Mouse (Mus musculus) erythroblast, embryonic 14.5 days (primary cell): ENCODE results near the gene Serinc5. TPM values are rescaled to one million over a fixed set of nuclear protein-coding genes. Genes with fewer than 3 reads are reported as not detected.

Experiments
- H3K27me3 ChIP-seq: 2 replicates; pipeline ENCODE4 v1.6.1; 2012; ENCODE audit warnings: inconsistent platforms; ENCODE audit not compliant: control insufficient read depth
- H3K36me3 ChIP-seq: 2 replicates; pipeline ENCODE4 v1.6.1; 2012; ENCODE audit warnings: mild to moderate bottlenecking, inconsistent platforms; ENCODE audit not compliant: control insufficient read depth
- H3K4me1 ChIP-seq: 2 replicates; pipeline ENCODE4 v1.6.1; 2012; ENCODE audit warnings: inconsistent platforms; ENCODE audit not compliant: control insufficient read depth
- H3K4me3 ChIP-seq: replicated peaks from 2 replicates; pipeline ENCODE3; 2012; ENCODE audit warnings: moderate library complexity, mild to moderate bottlenecking, inconsistent platforms
- H3K9me3 ChIP-seq: 2 replicates; pipeline ENCODE4 v1.6.1; 2012; ENCODE audit warnings: low read length, inconsistent platforms, mixed read lengths; ENCODE audit not compliant: control insufficient read depth
- GATA1 ChIP-seq: IDR thresholded peaks from 2 replicates; pipeline ENCODE4 v1.6.1; 2012; ENCODE audit warnings: low read length, inconsistent platforms, mixed read lengths
- TAL1 ChIP-seq: IDR thresholded peaks from 3 replicates; pipeline ENCODE4 v1.6.1; 2012; ENCODE audit warnings: low read length, inconsistent platforms, mixed read lengths
- polyA plus RNA-seq: library from polyadenylated mRNA; stranded (reverse); fragments of >175 nt; gene quantifications from 2 replicates; pipeline ENCODE4 v1.2.3, GENCODE M21; 2012

Gene Serinc5
- polyA plus RNA-seq, 1 experiment, result 0.58 TPM

GRCm38 (mm10) chr13:92736516-92737300 lies 125.8 kb downstream of the Serinc5 start:
- Histone ChIP-seq H3K4me3 (no peak overlapping the region), H3K4me1 (peaks cover 37% of the 10 kb centered on the region), H3K9me3 (no peaks in the 10 kb centered on the region), H3K27me3 (no peaks in the 10 kb centered on the region; the same call in 1 of the 2 replicates), H3K36me3 (no peaks in the 10 kb centered on the region; the same call in 1 of the 2 replicates)
- TF ChIP-seq TAL1 (no peak), GATA1 (no peak)

GRCm38 (mm10) chr13:92738821-92739220 lies 127.9 kb downstream of the Serinc5 start:
- Histone ChIP-seq H3K4me3 (no peak overlapping the region), H3K4me1 (peaks cover 46% of the 10 kb centered on the region), H3K27me3 (no peaks in the 10 kb centered on the region; the same call in 1 of the 2 replicates), H3K9me3 (no peaks in the 10 kb centered on the region), H3K36me3 (no peaks in the 10 kb centered on the region; the same call in 1 of the 2 replicates)
- no peak for TF ChIP-seq TAL1
- no peak for TF ChIP-seq GATA1

GRCm38 (mm10) chr13:92739858-92740257 lies 129.0 kb downstream of the Serinc5 start:
- no peak overlapping the region for H3K4me3 ChIP-seq
- H3K36me3 ChIP-seq, result no peaks in the 10 kb centered on the region; the same call in 1 of the 2 replicates
- peaks cover 47% of the 10 kb centered on the region for H3K4me1 ChIP-seq
- TF ChIP-seq GATA1 (no peak), TAL1 (no peak)
- H3K9me3 ChIP-seq, result no peaks in the 10 kb centered on the region
- H3K27me3 ChIP-seq, result no peaks in the 10 kb centered on the region; the same call in 1 of the 2 replicates

GRCm38 (mm10) chr13:92740671-92741270 lies 129.9 kb downstream of the Serinc5 start:
- TF ChIP-seq GATA1 (no peak), TAL1 (no peak)
- H3K4me1 ChIP-seq, result peaks cover 47% of the 10 kb centered on the region
- H3K9me3 ChIP-seq, result no peaks in the 10 kb centered on the region
- no peaks in the 10 kb centered on the region; the same call in 1 of the 2 replicates for H3K36me3 ChIP-seq
- no peaks in the 10 kb centered on the region; the same call in 1 of the 2 replicates for H3K27me3 ChIP-seq
- no peak overlapping the region for H3K4me3 ChIP-seq

- Histone ChIP-seq H3K27me3 (no peaks in the 10 kb centered on the region; the same call in 1 of the 2 replicates), H3K36me3 (no peaks in the 10 kb centered on the region; the same call in 1 of the 2 replicates), H3K9me3 (no peaks in the 10 kb centered on the region), H3K4me1 (peaks cover 44% of the 10 kb centered on the region), H3K4me3 (peak overlapping the region; percentile 51)
- TF ChIP-seq TAL1, result no peak
- TF ChIP-seq GATA1, result no peak
Observed at GRCm38 (mm10) chr13:92742886-92743285, 132.0 kb downstream of the Serinc5 start.

GRCm38 (mm10) chr13:92743337-92743736 lies 132.4 kb downstream of the Serinc5 start:
- H3K36me3 ChIP-seq, result no peaks in the 10 kb centered on the region; the same call in 1 of the 2 replicates
- peak; percentile 80 for TF ChIP-seq GATA1
- TF ChIP-seq TAL1, result peak; percentile 47; the same call in 2 of the 3 replicates
- peaks cover 44% of the 10 kb centered on the region for H3K4me1 ChIP-seq
- peaks cover 3% of the 10 kb centered on the region for H3K27me3 ChIP-seq
- H3K9me3 ChIP-seq, result no peaks in the 10 kb centered on the region
- H3K4me3 ChIP-seq, result peak overlapping the region; percentile 51

- H3K27me3 ChIP-seq, result peaks cover 20% of the 10 kb centered on the region
- peaks cover 5% of the 10 kb centered on the region for H3K4me1 ChIP-seq
- H3K36me3 ChIP-seq, result no peaks in the 10 kb centered on the region
- TF ChIP-seq GATA1, result no peak
- no peak for TF ChIP-seq TAL1
- H3K9me3 ChIP-seq, result no peaks in the 10 kb centered on the region
- no peak overlapping the region for H3K4me3 ChIP-seq
Observed at GRCm38 (mm10) chr13:92750976-92751518, 140.2 kb downstream of the Serinc5 start.

GRCm38 (mm10) chr13:92751726-92752565 lies 141.1 kb downstream of the Serinc5 start:
- Histone ChIP-seq H3K4me1 (peaks cover 5% of the 10 kb centered on the region), H3K9me3 (no peaks in the 10 kb centered on the region), H3K27me3 (peaks cover 20% of the 10 kb centered on the region), H3K4me3 (no peak overlapping the region), H3K36me3 (no peaks in the 10 kb centered on the region)
- TF ChIP-seq TAL1, result no peak
- TF ChIP-seq GATA1, result no peak
